Mouse (Mus musculus): Measurements from ENCODE around the gene Gatd1. TPM values are rescaled to one million over a fixed set of nuclear protein-coding genes. Genes with fewer than 3 reads are reported as not detected.

The Gatd1 gene
- total RNA-seq, 2 experiments from 2014 or later: 38.9 to 46.5 TPM

DNA sequence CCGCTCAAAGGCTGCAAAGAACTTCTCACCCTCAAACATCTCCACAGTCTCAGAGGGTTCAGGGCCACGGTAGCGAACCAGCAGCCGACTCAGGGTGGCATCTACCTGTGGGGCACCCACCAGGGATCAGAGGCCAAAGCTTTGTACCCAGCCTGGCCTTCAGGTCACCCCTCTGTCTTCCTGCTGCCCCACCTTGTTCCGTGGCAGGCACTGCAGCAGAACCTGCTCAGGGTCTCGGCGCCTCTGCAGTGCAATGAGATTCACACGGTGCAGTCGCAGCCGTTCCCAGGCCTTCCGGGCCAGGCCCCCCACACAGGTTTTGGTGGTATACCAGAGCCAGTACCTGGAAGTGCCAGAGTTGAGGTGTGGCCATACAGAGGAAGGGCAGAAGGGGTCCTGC, 25.9 kb upstream of the Gatd1 start:
- no peak for DNase-seq (ENCODE audit: extremely low spot score in 1 of 2, low spot score in 2 of 2)
- TF ChIP-seq CTCF (IDR thresholded peaks at IDR 0.05): no peak
- intact Hi-C loops (cut with DNase I): no loop called here
- H3K27ac ChIP-seq: no peak overlapping the region
- no peak overlapping the region for H3K4me3 ChIP-seq

DNA sequence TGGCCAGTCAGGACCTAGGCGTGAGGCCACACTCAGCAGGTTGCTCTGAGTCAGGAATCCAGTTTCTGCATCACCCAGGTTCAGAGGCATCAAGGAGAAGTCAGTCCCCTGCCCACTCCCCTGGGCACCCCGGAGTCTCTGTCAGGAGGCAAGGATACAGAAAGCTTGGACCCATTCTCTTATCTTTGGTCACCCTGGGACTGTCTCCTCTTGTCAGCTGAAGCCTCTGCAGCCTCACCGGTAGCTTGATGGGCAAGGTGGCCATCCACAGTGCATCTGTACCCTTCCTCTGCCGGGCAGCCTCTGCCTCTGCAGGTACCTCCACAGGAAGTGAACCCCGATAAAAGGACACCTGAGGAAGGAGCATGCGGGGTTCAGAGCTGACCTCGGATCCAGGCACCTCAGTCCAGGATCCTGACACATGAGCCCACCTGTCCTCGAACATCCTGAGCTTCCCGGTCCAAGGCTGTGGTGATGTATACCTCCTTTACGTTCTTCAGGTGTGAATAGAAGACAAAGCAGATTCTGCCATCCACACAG, 25.3 kb upstream of the Gatd1 start:
- no peak overlapping the region for H3K27ac ChIP-seq
- no peak for TF ChIP-seq CTCF (IDR thresholded peaks at IDR 0.05)
- intact Hi-C loops (cut with DNase I): no loop called here
- H3K4me3 ChIP-seq: no peak overlapping the region
- DNase-seq (ENCODE audit: extremely low spot score in 1 of 2, low spot score in 2 of 2): no peak

DNA sequence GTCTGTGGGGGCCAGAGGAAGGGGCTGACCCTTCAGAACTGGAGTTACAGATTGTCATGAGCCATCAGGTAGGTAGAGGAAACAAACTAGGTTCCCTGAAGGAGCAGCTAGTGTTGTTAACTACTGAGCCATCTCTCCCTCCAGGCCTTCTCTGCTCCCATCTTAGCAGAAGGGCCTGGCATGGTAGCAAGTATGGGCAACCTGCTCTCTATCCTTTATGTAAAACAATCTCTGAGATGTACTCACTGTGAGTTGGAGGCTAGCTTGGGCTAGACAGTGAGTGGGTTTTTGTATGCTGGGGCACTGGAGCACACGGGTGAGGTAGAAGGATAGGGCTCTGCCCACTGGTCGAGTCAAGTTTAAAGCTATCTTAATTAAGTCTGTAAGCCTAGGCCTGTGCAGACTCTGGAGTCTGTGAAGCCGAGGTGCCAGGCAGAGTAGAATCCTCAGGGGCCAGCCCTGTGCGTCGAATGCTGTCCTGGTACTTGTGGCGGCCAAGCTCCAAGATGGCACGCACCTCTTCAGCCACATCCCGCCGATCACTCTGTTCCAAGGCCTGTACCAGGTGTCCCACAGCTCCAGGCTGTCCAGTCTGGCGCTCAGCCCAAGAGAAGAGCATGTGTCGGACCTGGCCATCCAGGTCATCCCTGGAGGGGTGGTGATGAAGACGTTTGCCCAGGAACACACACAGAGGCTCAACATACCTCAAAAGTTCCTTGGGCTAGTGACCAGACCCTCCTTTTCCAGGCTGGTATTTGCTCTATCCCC, 24.4 kb upstream of the Gatd1 start:
- no peak for DNase-seq (ENCODE audit: extremely low spot score in 1 of 2, low spot score in 2 of 2)
- intact Hi-C loops (cut with DNase I): no loop called here
- Histone ChIP-seq H3K27ac (peak overlapping the region; percentile 94), H3K4me3 (peak overlapping the region; percentile 81; the same call in 1 of the 2 replicates)
- no peak for TF ChIP-seq CTCF (IDR thresholded peaks at IDR 0.05)

DNA sequence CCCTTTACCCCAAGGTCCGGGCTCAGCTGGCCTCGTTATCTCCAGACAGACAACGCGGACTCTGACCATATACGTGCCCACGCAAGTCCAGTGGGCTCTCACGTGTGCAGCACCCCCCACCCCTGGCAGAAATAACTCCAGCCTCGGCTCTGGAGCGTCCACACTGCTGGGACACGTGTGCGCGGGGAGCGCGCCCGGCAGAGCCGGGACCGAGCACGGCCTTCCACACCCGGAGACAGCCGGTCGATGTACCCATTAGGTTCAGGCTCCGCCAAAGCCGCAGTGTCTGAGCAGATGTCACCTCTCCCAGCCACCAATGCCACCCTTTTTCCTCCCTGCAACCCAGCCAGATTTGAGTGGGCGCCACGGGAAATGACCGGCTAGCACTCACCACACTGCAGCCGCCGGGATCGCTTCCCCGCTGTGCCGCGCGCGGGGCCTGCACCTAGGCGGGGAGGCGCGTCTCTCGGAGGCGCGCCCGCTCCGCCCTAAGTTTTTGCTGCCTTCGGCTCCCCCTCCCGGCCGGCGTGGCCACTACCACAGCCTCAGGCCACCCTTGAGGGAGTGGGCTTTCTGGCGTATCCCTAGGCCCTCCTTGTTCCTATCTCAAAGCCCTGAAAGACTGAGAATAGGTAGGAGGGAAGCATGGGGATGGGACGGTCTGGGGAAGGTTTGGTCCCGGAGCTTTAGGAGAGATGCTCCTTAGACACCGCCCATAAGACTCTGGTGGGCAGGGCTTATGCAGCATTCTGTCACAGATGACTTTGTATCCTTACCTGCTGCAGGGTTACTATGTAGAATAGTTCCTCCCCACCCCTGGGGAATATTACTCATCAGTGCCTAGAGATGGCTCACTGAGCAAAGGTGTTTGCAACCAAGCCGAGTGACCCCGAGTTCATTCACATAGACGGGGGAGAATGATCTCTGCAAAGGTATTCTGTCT, 23.5 kb upstream of the Gatd1 start, which contains the start of gene Slc25a22:
TSS of gene Slc25a22 (minus strand) at position 715 of the 943 bp plus-strand sequence.
- Histone ChIP-seq H3K27ac (peak within 1 kb of the TSS; percentile 94), H3K4me3 (peak within 1 kb of the TSS; percentile 81)
- TF ChIP-seq CTCF (IDR thresholded peaks at IDR 0.05): peak; percentile 80
- intact Hi-C loops (cut with DNase I): loop anchor here (1.0 kb wide), 1 partner anchor 28 kb away; no protein-coding TSS in a partner anchor
- DNase-seq (ENCODE audit: extremely low spot score in 1 of 2, low spot score in 2 of 2): peak; percentile 83 to 84

DNA sequence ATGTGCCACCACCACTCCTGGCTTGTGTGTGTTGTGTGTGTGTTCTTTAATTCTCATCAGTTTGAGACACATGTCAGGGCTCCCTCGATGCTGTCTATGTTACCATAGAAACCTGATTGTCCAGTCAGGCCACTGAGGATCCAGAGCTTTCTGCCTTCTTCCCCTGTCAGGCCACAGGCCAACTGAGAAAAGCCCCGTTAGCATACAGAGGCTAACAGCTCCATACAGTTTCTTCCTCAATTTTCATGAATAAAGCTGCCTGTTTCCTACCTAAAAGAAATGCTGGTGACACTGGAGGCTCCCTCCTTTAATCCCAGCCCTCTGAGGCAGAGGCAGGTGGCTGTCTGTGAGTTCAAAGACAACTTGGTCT, 22.6 kb upstream of the Gatd1 start:
- Histone ChIP-seq H3K27ac (peak overlapping the region; percentile 94), H3K4me3 (peak overlapping the region; percentile 81)
- intact Hi-C loops (cut with DNase I): no loop called here
- TF ChIP-seq CTCF (IDR thresholded peaks at IDR 0.05): no peak
- DNase-seq (ENCODE audit: extremely low spot score in 1 of 2, low spot score in 2 of 2): no peak

DNA sequence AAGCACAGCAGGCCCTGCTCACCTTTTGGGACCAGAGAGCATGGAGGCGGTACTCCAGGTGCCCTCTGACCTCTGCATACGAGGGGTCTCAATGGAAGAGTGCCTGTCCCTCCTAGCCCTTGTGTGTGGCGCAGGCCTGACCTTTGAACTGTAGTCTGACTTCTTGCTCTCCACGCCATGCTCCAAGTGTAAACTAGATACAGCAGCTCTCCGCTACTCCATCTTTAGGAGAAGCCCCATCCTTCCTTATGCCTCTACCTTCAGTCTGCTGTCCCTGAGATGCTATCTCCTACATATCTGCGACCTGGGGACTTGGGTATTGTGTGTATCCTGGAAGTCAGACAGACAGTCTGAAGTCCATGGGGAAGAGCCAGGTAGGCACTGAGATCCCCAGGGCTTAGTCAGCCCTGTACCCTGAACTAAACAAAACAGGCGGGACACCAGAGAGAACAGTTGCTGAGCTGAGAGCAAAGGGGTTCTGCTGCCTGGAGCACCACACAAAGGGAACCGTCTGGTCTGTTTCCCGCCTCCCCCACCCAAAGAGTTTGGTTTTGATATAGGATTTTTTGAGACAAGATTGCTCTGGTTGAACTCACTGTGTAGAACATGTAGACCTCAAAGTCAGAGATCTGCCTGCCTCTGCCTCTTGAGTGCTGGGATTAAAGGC, 22.1 kb upstream of the Gatd1 start:
- no peak for TF ChIP-seq CTCF (IDR thresholded peaks at IDR 0.05)
- intact Hi-C loops (cut with DNase I): no loop called here
- Histone ChIP-seq H3K4me3 (peak overlapping the region; percentile 62), H3K27ac (peak overlapping the region; percentile 94)
- DNase-seq (ENCODE audit: extremely low spot score in 1 of 2, low spot score in 2 of 2): no peak

DNA sequence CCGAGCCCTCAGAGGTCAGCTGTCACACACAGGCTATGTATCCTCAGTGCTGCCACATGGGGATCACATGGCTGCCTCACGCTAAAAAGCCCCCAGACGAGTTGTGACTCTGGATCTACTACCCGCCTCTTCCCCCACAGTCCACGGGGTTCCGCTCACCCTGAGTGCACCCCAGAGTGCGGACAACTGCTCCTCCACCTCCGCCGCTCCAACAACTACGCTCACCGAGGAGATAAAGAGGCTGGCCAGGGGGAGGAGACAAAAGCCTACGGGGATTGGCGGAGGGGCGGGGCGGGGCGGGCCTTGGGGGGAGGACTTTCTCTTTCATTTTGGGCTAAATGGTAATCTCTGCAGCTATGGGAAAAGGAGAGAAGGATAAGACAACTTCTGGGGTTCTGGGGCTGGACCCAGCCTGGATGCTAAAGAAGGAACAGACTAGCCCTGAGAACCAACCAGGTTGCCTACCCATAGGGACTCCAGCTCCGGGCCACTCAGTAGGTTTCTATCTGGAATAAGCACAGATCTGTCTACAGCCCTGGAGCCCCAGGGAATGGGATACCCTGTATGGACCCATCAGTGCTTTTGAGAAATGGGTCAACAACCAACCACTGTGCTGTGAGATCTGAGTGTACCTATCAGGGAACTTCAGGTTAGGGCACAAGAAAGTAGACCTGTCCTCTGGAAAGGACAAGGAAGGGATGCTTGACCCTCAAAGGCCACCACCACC, 21.4 kb upstream of the Gatd1 start:
- peak in 1 of 2 experiments; percentile 64 for DNase-seq (ENCODE audit: extremely low spot score in 1 of 2, low spot score in 2 of 2)
- intact Hi-C loops (cut with DNase I): no loop called here
- no peak for TF ChIP-seq CTCF (IDR thresholded peaks at IDR 0.05)
- Histone ChIP-seq H3K4me3 (peak overlapping the region; percentile 62), H3K27ac (peak overlapping the region; percentile 87)

DNA sequence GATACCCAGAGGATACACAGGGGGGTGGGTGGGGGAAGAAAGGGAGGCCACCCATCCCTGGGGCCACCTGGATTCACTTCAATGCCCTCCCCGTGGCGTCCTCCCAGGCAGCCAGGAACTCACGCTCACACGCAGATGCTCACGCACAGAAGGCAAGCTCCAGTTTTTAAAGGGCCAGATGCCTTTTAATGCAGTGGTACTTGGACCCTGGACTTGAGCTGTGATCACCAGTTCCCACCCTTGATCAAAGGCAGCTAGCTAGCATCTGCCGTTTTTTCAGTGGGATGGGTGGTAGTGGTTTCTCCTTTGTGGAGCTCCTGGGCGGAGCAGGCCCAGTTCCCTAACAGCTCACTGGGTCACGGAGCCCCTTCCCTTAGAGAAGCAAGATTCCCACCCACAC, 20.5 kb upstream of the Gatd1 start:
- peak overlapping the region; percentile 62 for H3K4me3 ChIP-seq
- no peak for TF ChIP-seq CTCF (IDR thresholded peaks at IDR 0.05)
- peak overlapping the region; percentile 87 for H3K27ac ChIP-seq
- DNase-seq (ENCODE audit: extremely low spot score in 1 of 2, low spot score in 2 of 2): peak; percentile 59 to 63
- intact Hi-C loops (cut with DNase I): no loop called here

DNA sequence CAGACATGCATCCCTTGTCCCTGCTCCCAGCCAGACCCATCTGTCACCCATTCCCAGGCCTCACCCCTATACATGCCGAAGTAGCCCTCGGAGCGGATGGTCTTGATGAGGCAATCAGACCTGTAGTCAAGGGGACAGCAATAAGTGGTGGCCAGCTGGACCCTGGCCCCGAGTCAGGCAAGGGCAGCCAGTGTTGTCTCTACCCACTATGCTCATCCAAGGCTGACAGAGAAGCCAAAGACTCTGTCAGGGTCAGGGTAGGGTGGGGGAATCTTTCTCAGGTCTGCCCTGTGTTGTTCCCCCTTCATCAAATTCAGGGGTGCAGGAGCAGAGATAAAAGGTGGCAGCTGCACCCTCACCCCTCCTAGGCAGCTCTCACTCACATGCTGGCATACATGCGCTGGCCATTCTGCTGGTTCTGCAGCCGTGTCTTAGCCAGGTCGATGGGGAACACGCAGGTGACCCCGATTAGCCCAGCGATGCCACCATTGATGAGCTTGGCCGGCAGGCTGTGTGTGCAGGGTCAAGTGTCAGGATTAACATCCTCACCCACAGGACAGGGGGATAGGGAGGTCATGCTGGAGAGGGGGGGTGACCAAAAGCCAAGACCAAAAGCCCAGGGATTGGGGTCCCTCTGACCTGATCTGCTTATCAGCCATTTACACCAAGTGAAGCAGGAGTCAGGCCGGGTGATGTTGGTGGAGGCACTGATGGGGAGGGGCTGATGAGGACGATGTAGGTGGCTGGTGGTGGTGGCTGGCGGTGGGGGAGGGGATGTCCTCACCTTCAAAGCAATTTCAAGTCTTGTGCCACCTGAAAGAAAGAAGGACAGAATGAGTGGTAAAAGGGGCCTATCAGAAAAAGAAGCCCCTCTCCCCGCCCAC, 19.8 kb upstream of the Gatd1 start:
- TF ChIP-seq CTCF (IDR thresholded peaks at IDR 0.05): no peak
- intact Hi-C loops (cut with DNase I): no loop called here
- H3K27ac ChIP-seq: peak overlapping the region; percentile 87
- peak overlapping the region; percentile 62 for H3K4me3 ChIP-seq
- no peak for DNase-seq (ENCODE audit: extremely low spot score in 1 of 2, low spot score in 2 of 2)

Measured in left cerebral cortex, adult 2 months (tissue).